ENCODE assay signal across 13 mouse cellular contexts in the genomic region with DNA sequence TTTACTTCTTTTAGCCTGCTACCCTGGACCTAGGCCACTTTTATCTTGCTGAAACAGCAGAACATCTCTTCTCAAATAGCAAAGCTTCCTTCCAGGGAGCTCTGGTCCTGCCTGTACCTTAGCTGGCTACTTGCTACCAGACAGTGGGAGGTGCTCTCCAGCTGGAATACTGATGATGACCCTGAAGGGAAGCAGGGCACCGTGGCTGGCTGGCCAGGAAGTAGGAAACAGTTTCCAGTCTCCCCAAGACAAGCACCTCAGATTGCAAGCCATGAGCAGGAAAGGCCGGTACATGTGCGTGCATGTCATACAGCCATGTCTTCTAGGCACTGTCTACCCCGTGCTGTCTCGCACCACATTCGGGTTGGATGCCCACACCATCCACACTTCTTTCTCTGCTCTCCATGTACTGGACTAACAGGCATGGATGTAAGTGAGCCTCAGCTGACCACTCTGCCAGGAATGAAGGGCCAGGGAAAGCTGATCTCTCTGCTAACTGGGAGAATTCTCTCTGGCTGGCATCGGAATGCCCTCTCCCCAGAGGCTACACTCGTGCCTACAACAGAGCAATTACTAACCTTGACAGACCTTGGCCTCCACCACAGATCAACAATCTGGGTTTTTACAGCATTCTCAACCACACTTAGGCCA. TPM values are rescaled to one million over a fixed set of nuclear protein-coding genes. Genes with fewer than 3 reads are reported as not detected.
DNase-seq lines count a peak whose midpoint lies in the region; ATAC-seq and TF ChIP-seq lines count a peak whose summit lies in the region.
"Had no signal": no experiment of that assay in that cellular context is flagged by ENCODE, and none has a peak within 500 bp of the region (broad histone marks: within the 10 kb centered on the region; RNA-seq: fewer than 3 reads in every experiment).

No protein-coding gene starts in this region.

- peak; percentile 28 for DNase-seq in adrenal gland, adult 2 months
- no peak for DNase-seq in adrenal gland, adult 8-10 months
- no peak for DNase-seq in heart, adult 18-20 months
- no peak for DNase-seq in heart, postnatal 0 days (ENCODE audit: low spot score)
- peak; percentile 50 to 51 for DNase-seq in kidney, postnatal 36 days
- no peak for DNase-seq in right cerebral cortex, adult 2 months (ENCODE audit: low spot score in 2 of 2)
- DNase-seq: cerebellum, postnatal 10 days; left cerebral cortex, postnatal 4 days; thymus, adult 18-20 months had no signal

- H3K4me1 ChIP-seq in heart, embryonic 15.5 days (replicated peaks), result peaks cover 12% of the 10 kb centered on the region; the same call in 1 of the 2 replicates
- peaks cover 6% of the 10 kb centered on the region for H3K4me1 ChIP-seq in heart, postnatal 0 days (ENCODE audit: control insufficient read depth, insufficient read depth)
- H3K4me1 ChIP-seq: forebrain, embryonic 13.5 days had no signal

- no peaks in the 10 kb centered on the region for H3K9me3 ChIP-seq in heart, embryonic 15.5 days (replicated peaks)
- no peaks in the 10 kb centered on the region for H3K9me3 ChIP-seq in heart, postnatal 0 days (replicated peaks; ENCODE audit: control insufficient read depth, low read length)
- H3K9me3 ChIP-seq: embryonic facial prominence, embryonic 13.5 days; forebrain, embryonic 13.5 days had no signal

- H3K27ac ChIP-seq in heart, embryonic 15.5 days, result no peak overlapping the region
- H3K27ac ChIP-seq in heart, postnatal 0 days (ENCODE audit: low read depth), result no peak overlapping the region
- H3K27ac ChIP-seq: embryonic facial prominence, embryonic 13.5 days; forebrain, embryonic 13.5 days had no signal

- H3K4me3 ChIP-seq in heart, embryonic 15.5 days, result no peak overlapping the region
- H3K4me3 ChIP-seq in heart, postnatal 0 days (ENCODE audit: low read depth, low read length), result no peak overlapping the region
- H3K4me3 ChIP-seq: embryonic facial prominence, embryonic 13.5 days; forebrain, embryonic 13.5 days had no signal

- no peak for TF ChIP-seq CTCF in heart, postnatal 0 days (IDR thresholded peaks at IDR 0.05; ENCODE audit: low read depth)

- no peak for TF ChIP-seq EP300 in heart, postnatal 0 days (IDR thresholded peaks at IDR 0.05; ENCODE audit: low read depth)

- H3K9ac ChIP-seq in heart, embryonic 15.5 days, result no peak overlapping the region
- no peak overlapping the region for H3K9ac ChIP-seq in heart, postnatal 0 days (replicated peaks; ENCODE audit: low read depth, low read length)
- H3K9ac ChIP-seq: embryonic facial prominence, embryonic 13.5 days; forebrain, embryonic 13.5 days had no signal

- 63% methylated on average over 8 of the region's 8 CpGs for WGBS in heart, embryonic 15.5 days
- WGBS in heart, postnatal 0 days, result 62% methylated on average over 8 of the region's 8 CpGs

- H3K36me3 ChIP-seq in heart, embryonic 15.5 days, result no peaks in the 10 kb centered on the region
- H3K36me3 ChIP-seq in heart, postnatal 0 days (replicated peaks; ENCODE audit: control insufficient read depth, insufficient read depth, low read length), result no peaks in the 10 kb centered on the region
- H3K36me3 ChIP-seq: embryonic facial prominence, embryonic 13.5 days had no signal

- H3K4me2 ChIP-seq in heart, embryonic 15.5 days, result no peak overlapping the region
- H3K4me2 ChIP-seq in heart, postnatal 0 days (ENCODE audit: low read depth, low read length), result no peak overlapping the region
- H3K4me2 ChIP-seq: embryonic facial prominence, embryonic 13.5 days; forebrain, embryonic 13.5 days had no signal

- ATAC-seq in heart, embryonic 15.5 days (replicated peaks; ENCODE audit: insufficient number of reproducible peaks, insufficient read depth, low FRiP score, low read depth), result peak; percentile 39; the same call in 1 of the 2 replicates
- peak; percentile 66 for ATAC-seq in heart, postnatal 0 days (ENCODE audit: insufficient read depth, low read depth)
- ATAC-seq in frontal cortex, adult (ENCODE audit: low TSS enrichment), result no peak
- ATAC-seq: forebrain, embryonic 13.5 days had no signal

- H3K27me3 ChIP-seq in heart, embryonic 15.5 days, result no peaks in the 10 kb centered on the region
- H3K27me3 ChIP-seq in heart, postnatal 0 days (ENCODE audit: control insufficient read depth, insufficient read depth, low read length), result no peaks in the 10 kb centered on the region
- H3K27me3 ChIP-seq: embryonic facial prominence, embryonic 13.5 days; forebrain, embryonic 13.5 days had no signal

RNA-seq across cellular contexts. Expression of gene Filip1l, which starts 17.1 kb away (rescaled TPM):
- 10 to 100 TPM; 23.0 to 23.1 TPM for total RNA-seq in adrenal gland, adult 2 months (2021)
- 0.90 and 0.99 TPM in 2 replicates for polyA plus RNA-seq in adrenal gland, adult 2 months (2012; rRNA removed)
- total RNA-seq in adrenal gland, adult 8-10 months (2022), result 10 to 100 TPM; 15.2 to 32.3 (median 24.5) TPM
- polyA plus RNA-seq in heart, embryonic 15.5 days (2015; fragmentation: Nextera tagmentation; extraction: Ambion mirVana), result 24.0 and 25.0 TPM in 2 replicates
- 10 to 100 TPM; 26.0 to 34.6 TPM for total RNA-seq in heart, adult 18-20 months (2021)
- 14.1 and 18.2 TPM in 2 replicates for total RNA-seq in heart, postnatal 0 days (2014; rRNA removed; ENCODE audit: low replicate concordance)
- 23.8 and 26.0 TPM in 2 replicates for polyA plus RNA-seq in heart, postnatal 0 days (2015; fragmentation: Nextera tagmentation; extraction: Ambion mirVana)

Comparison
In these comparisons a context has a peak if more than half of its experiments do, and no peak if none do; other contexts are left out.
1. DNase-seq: peak in adrenal gland, adult 2 months (single experiment) and kidney, postnatal 36 days (2 of 2); none in adrenal gland, adult 8-10 months (single experiment), heart, adult 18-20 months (0 of 2), heart, postnatal 0 days (single experiment) and right cerebral cortex, adult 2 months (0 of 2).